In the genomic region with DNA sequence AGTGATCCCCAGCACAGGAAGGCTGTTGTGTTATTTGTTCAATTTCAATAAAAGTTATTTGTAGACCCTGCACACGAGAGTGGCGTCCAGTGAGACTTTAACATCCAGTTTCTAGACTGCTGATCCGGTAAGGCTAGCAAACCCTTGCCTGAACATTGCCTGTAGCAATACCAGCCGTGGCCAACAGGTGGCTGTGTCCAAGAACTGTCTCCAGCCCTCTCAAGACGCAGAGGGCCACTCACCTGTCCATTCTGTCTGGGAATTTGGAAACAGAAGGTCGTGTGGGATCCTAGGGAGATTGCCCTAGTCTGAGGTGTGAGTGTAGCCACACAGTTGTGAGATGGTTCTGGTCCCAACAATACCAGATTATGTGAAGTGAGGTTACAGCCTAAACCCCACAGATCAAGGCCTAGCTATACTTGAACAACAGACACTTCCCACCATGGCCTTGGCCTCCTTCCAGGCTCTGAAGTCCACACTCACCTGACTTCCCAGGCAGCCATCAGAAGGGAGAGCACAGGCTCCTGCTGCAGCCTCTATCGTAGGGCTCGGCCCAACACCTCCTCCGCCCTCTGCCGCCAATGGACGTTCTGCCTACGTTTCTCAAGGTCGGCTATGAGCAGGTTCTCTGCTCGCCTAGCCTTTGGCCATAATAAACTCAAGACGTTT, we compare ENCODE assay signal across 8 mouse cellular contexts. TPM values are rescaled to one million over a fixed set of nuclear protein-coding genes. Genes with fewer than 3 reads are reported as not detected.
DNase-seq lines count a peak whose midpoint lies in the region; ATAC-seq and TF ChIP-seq lines count a peak whose summit lies in the region.

No protein-coding gene starts in this region.

- peaks cover 20% of the 10 kb centered on the region for H3K79me2 ChIP-seq in myocyte (ENCODE audit: control insufficient read depth, insufficient read depth)

- 51% methylated on average over 15 of the region's 15 CpGs for WGBS in intestine, embryonic 15.5 days
- 61% methylated on average over 15 of the region's 15 CpGs for WGBS in limb, embryonic 14.5 days
- 42% methylated on average over 15 of the region's 15 CpGs for WGBS in stomach, postnatal 0 days

- peak overlapping the region; percentile 83 for H3K27ac ChIP-seq in layer of hippocampus, adult 2 months
- H3K27ac ChIP-seq in intestine, embryonic 15.5 days: peak overlapping the region; percentile 83
- H3K27ac ChIP-seq in limb, embryonic 14.5 days (replicated peaks; ENCODE audit: low read depth, low read length): no peak overlapping the region
- peak overlapping the region; percentile 86 for H3K27ac ChIP-seq in stomach, postnatal 0 days (replicated peaks)

- no peak overlapping the region for H3K9ac ChIP-seq in intestine, embryonic 15.5 days
- no peak overlapping the region for H3K9ac ChIP-seq in limb, embryonic 14.5 days (ENCODE audit: low read depth, low read length, severe bottlenecking)
- H3K9ac ChIP-seq in stomach, postnatal 0 days (ENCODE audit: low read length): no peak overlapping the region

- no peaks in the 10 kb centered on the region for H3K9me3 ChIP-seq in intestine, embryonic 15.5 days
- no peaks in the 10 kb centered on the region for H3K9me3 ChIP-seq in limb, embryonic 14.5 days (ENCODE audit: control insufficient read depth, low read length)
- no peaks in the 10 kb centered on the region for H3K9me3 ChIP-seq in stomach, postnatal 0 days (ENCODE audit: control insufficient read depth, low read length)

- no peak for TF ChIP-seq POLR2A in limb, embryonic 14.5 days (IDR thresholded peaks at IDR 0.05; ENCODE audit: borderline replicate concordance, extremely low read depth, insufficient read depth, insufficient read length)
- no peak for TF ChIP-seq POLR2A in myocyte (IDR thresholded peaks at IDR 0.05; ENCODE audit: insufficient read length, low read depth)

- no peaks in the 10 kb centered on the region for H3K27me3 ChIP-seq in intestine, embryonic 15.5 days (replicated peaks)
- H3K27me3 ChIP-seq in limb, embryonic 14.5 days (ENCODE audit: control insufficient read depth, insufficient read depth, low read length): no peaks in the 10 kb centered on the region
- H3K27me3 ChIP-seq in myocyte (ENCODE audit: control insufficient read depth, insufficient read depth, insufficient read length): no peaks in the 10 kb centered on the region
- no peaks in the 10 kb centered on the region for H3K27me3 ChIP-seq in stomach, postnatal 0 days (ENCODE audit: control insufficient read depth, insufficient read depth, low read length)

- H3ac ChIP-seq in myocyte (ENCODE audit: control insufficient read depth, insufficient read length): no peak overlapping the region

- H3K4me2 ChIP-seq in intestine, embryonic 15.5 days (replicated peaks): no peak overlapping the region; the same call in 1 of the 2 replicates
- no peak overlapping the region for H3K4me2 ChIP-seq in limb, embryonic 14.5 days (replicated peaks; ENCODE audit: low read depth, low read length, severe bottlenecking)
- no peak overlapping the region for H3K4me2 ChIP-seq in myocyte (ENCODE audit: low read depth)
- H3K4me2 ChIP-seq in stomach, postnatal 0 days (replicated peaks; ENCODE audit: low read depth): no peak overlapping the region

- H3K36me3 ChIP-seq in intestine, embryonic 15.5 days: peaks cover 14% of the 10 kb centered on the region
- H3K36me3 ChIP-seq in limb, embryonic 14.5 days (ENCODE audit: control insufficient read depth, insufficient read depth, low read length): peaks cover 26% of the 10 kb centered on the region
- peaks cover 8% of the 10 kb centered on the region for H3K36me3 ChIP-seq in myocyte (ENCODE audit: control insufficient read depth, insufficient read depth)
- peaks cover 10% of the 10 kb centered on the region for H3K36me3 ChIP-seq in stomach, postnatal 0 days (ENCODE audit: control insufficient read depth, insufficient read depth, low read length)

- peaks cover 46% of the 10 kb centered on the region for H3K4me1 ChIP-seq in intestine, embryonic 15.5 days (replicated peaks)
- peaks cover 27% of the 10 kb centered on the region for H3K4me1 ChIP-seq in limb, embryonic 14.5 days (ENCODE audit: control insufficient read depth, insufficient read depth, low read length)
- H3K4me1 ChIP-seq in stomach, postnatal 0 days (replicated peaks; ENCODE audit: control insufficient read depth, insufficient read depth): peaks cover 17% of the 10 kb centered on the region

- peak in 1 of 2 experiments; percentile 75 for DNase-seq in layer of hippocampus, adult 2 months (ENCODE audit: low spot score in 2 of 2)
- DNase-seq in layer of hippocampus, adult 9-11 months: no peak
- DNase-seq in c-Kit-positive CD71-positive TER-119-positive erythroid progenitor cells, embryonic 14.5 days (ENCODE audit: low spot score): peak; percentile 85
- peak; percentile 66 to 77 for DNase-seq in frontal cortex, postnatal 36 days (ENCODE audit: low spot score in 2 of 2)
- DNase-seq in limb, embryonic 14.5 days (ENCODE audit: low spot score): peak; percentile 75
- peak; percentile 90 for DNase-seq in stomach, postnatal 0 days (ENCODE audit: low spot score)

- no peak for TF ChIP-seq EP300 in stomach, postnatal 0 days (optimal IDR thresholded peaks at IDR 0.05)

- no peak for ATAC-seq in intestine, embryonic 15.5 days
- no peak for ATAC-seq in limb, embryonic 14.5 days (ENCODE audit: low FRiP score, low read depth)
- no peak for ATAC-seq in stomach, postnatal 0 days (ENCODE audit: low FRiP score, low TSS enrichment)

- TF ChIP-seq CTCF in layer of hippocampus, adult 2 months (conservative IDR thresholded peaks at IDR 0.05): peak; percentile 89
- peak; percentile 88 for TF ChIP-seq CTCF in stomach, postnatal 0 days (IDR thresholded peaks at IDR 0.05; ENCODE audit: low read depth)

- peak overlapping the region; percentile 19; the same call in 1 of the 2 replicates for H3K4me3 ChIP-seq in layer of hippocampus, adult 2 months
- no peak overlapping the region for H3K4me3 ChIP-seq in intestine, embryonic 15.5 days (replicated peaks)
- no peak overlapping the region; the same call in 1 of the 2 replicates for H3K4me3 ChIP-seq in limb, embryonic 14.5 days (replicated peaks; ENCODE audit: low read length)
- no peak overlapping the region for H3K4me3 ChIP-seq in myocyte
- H3K4me3 ChIP-seq in stomach, postnatal 0 days (ENCODE audit: low read depth, low read length): no peak overlapping the region

TF ChIP-seq in myocyte, 11 proteins besides CTCF, POLR2A, EP300 and RAD21 (continues in another document):
- TF ChIP-seq SRF (IDR thresholded peaks at IDR 0.05; ENCODE audit: control insufficient read depth, insufficient read length, low read depth) (no peak), MYOD1 (IDR thresholded peaks at IDR 0.05; ENCODE audit: control insufficient read depth in 1 of 3, insufficient read length in 2 of 3, low read depth in 2 of 3) (peak in 1 of 3 experiments; percentile 24), MYOG (IDR thresholded peaks at IDR 0.05; ENCODE audit: control insufficient read depth in 1 of 3, insufficient read depth in 1 of 3, insufficient read length in 2 of 3, low read depth in 2 of 3) (no peak), CEBPB (IDR thresholded peaks at IDR 0.05; ENCODE audit: insufficient read depth, poor library complexity, severe bottlenecking) (no peak), TCF12 (IDR thresholded peaks at IDR 0.05; ENCODE audit: insufficient read depth, poor library complexity, severe bottlenecking) (no peak), POLR2AphosphoS2 (IDR thresholded peaks at IDR 0.05; ENCODE audit: insufficient read length, low read depth) (peak; percentile 16), USF1 (IDR thresholded peaks at IDR 0.05; ENCODE audit: low read depth) (no peak), TCF3 (IDR thresholded peaks at IDR 0.05; ENCODE audit: insufficient read length, low read depth) (no peak), REST (IDR thresholded peaks at IDR 0.05; ENCODE audit: insufficient read depth, insufficient read length) (no peak)

RNA-seq across cellular contexts. Expression of gene Hyal2, which starts 1.6 kb away (rescaled TPM):
- total RNA-seq in layer of hippocampus, adult 2 months (2021): 10 to 100 TPM; 11.5 to 16.9 TPM
- polyA plus RNA-seq in intestine, embryonic 15.5 days (2015; fragmentation: Nextera tagmentation; extraction: Ambion mirVana): 81.0 and 87.9 TPM in 2 replicates
- 68.0 and 88.8 TPM in 2 replicates for polyA plus RNA-seq in limb, embryonic 14.5 days (2012; rRNA removed)
- 123 and 130 TPM in 2 replicates for polyA plus RNA-seq in limb, embryonic 14.5 days (2014; fragmentation: Nextera tagmentation; extraction: Ambion mirVana)
- 34.2 TPM for polyA plus RNA-seq in myocyte (2012; fragmentation: generic; extraction: Trizol)
- 49.6 and 50.4 TPM in 2 replicates for polyA plus RNA-seq in stomach, postnatal 0 days (2015; fragmentation: Nextera tagmentation; extraction: Ambion mirVana)

RNA-seq across cellular contexts. Expression of gene Tusc2, which starts 3.1 kb away (rescaled TPM):
- total RNA-seq in layer of hippocampus, adult 2 months (2021): 10 to 100 TPM; 77.2 to 83.1 TPM
- polyA plus RNA-seq in intestine, embryonic 15.5 days (2015; fragmentation: Nextera tagmentation; extraction: Ambion mirVana): 44.2 and 45.0 TPM in 2 replicates
- polyA plus RNA-seq in limb, embryonic 14.5 days (2012; rRNA removed): 35.8 and 43.3 TPM in 2 replicates
- polyA plus RNA-seq in limb, embryonic 14.5 days (2014; fragmentation: Nextera tagmentation; extraction: Ambion mirVana): 42.1 and 43.0 TPM in 2 replicates
- polyA plus RNA-seq in myocyte (2012; fragmentation: generic; extraction: Trizol): 25.0 TPM
- polyA plus RNA-seq in stomach, postnatal 0 days (2015; fragmentation: Nextera tagmentation; extraction: Ambion mirVana): 44.9 and 48.7 TPM in 2 replicates

RNA-seq across cellular contexts. Expression of gene Hyal1, which starts 10.6 kb away (rescaled TPM):
- total RNA-seq in layer of hippocampus, adult 2 months (2021): 1 to 10 TPM; 6.9 to 7.6 TPM
- 5.9 and 7.4 TPM in 2 replicates for polyA plus RNA-seq in intestine, embryonic 15.5 days (2015; fragmentation: Nextera tagmentation; extraction: Ambion mirVana)
- 11.1 TPM in 2 replicates for polyA plus RNA-seq in limb, embryonic 14.5 days (2012; rRNA removed)
- polyA plus RNA-seq in limb, embryonic 14.5 days (2014; fragmentation: Nextera tagmentation; extraction: Ambion mirVana): 6.9 and 8.5 TPM in 2 replicates
- 3.3 TPM for polyA plus RNA-seq in myocyte (2012; fragmentation: generic; extraction: Trizol)
- polyA plus RNA-seq in stomach, postnatal 0 days (2015; fragmentation: Nextera tagmentation; extraction: Ambion mirVana): 7.2 and 8.0 TPM in 2 replicates

RNA-seq across cellular contexts. Expression of gene Naa80, which starts 12.5 kb away (rescaled TPM):
- total RNA-seq in layer of hippocampus, adult 2 months (2021): 10 to 100 TPM; 10.9 to 12.6 TPM
- polyA plus RNA-seq in intestine, embryonic 15.5 days (2015; fragmentation: Nextera tagmentation; extraction: Ambion mirVana): 15.1 and 19.1 TPM in 2 replicates
- 38.7 and 57.8 TPM in 2 replicates for polyA plus RNA-seq in limb, embryonic 14.5 days (2012; rRNA removed)
- polyA plus RNA-seq in limb, embryonic 14.5 days (2014; fragmentation: Nextera tagmentation; extraction: Ambion mirVana): 17.2 and 18.8 TPM in 2 replicates
- 13.8 TPM for polyA plus RNA-seq in myocyte (2012; fragmentation: generic; extraction: Trizol)
- 13.3 and 14.7 TPM in 2 replicates for polyA plus RNA-seq in stomach, postnatal 0 days (2015; fragmentation: Nextera tagmentation; extraction: Ambion mirVana)

RNA-seq across cellular contexts. Expression of gene Hyal3, which starts 14.4 kb away (rescaled TPM):
- total RNA-seq in layer of hippocampus, adult 2 months (2021): 1 to 10 TPM; 2.0 to 2.1 TPM
- polyA plus RNA-seq in intestine, embryonic 15.5 days (2015; fragmentation: Nextera tagmentation; extraction: Ambion mirVana): 0.74 and 0.97 TPM in 2 replicates
- polyA plus RNA-seq in limb, embryonic 14.5 days (2012; rRNA removed): 1.4 and 1.9 TPM in 2 replicates
- polyA plus RNA-seq in limb, embryonic 14.5 days (2014; fragmentation: Nextera tagmentation; extraction: Ambion mirVana): 1.2 and 1.5 TPM in 2 replicates
- polyA plus RNA-seq in myocyte (2012; fragmentation: generic; extraction: Trizol): 0.43 TPM
- polyA plus RNA-seq in stomach, postnatal 0 days (2015; fragmentation: Nextera tagmentation; extraction: Ambion mirVana): 1.3 and 1.4 TPM in 2 replicates
